Mouse (Mus musculus) splenic B cell, adult 2 months (primary cell): ENCODE results near the gene Gm20388.

Experiments
- DNase-seq: peaks from one replicate; pipeline ENCODE4 v3.0.0-alpha.2; 2011; ENCODE audit warnings: low read depth, low spot score
- H3K27me3 ChIP-seq: 2 replicates; pipeline ENCODE4 v1.6.1; 2012; ENCODE audit warnings: mild to moderate bottlenecking, low read length, moderate library complexity, mixed read lengths; ENCODE audit not compliant: control insufficient read depth, poor library complexity, insufficient read depth, severe bottlenecking
- H3K36me3 ChIP-seq: 2 replicates; pipeline ENCODE4 v1.6.1; 2012; ENCODE audit warnings: mild to moderate bottlenecking, low read length, moderate library complexity, mixed read lengths; ENCODE audit not compliant: control insufficient read depth, poor library complexity, insufficient read depth, severe bottlenecking

Gene Gm20388

DNA sequence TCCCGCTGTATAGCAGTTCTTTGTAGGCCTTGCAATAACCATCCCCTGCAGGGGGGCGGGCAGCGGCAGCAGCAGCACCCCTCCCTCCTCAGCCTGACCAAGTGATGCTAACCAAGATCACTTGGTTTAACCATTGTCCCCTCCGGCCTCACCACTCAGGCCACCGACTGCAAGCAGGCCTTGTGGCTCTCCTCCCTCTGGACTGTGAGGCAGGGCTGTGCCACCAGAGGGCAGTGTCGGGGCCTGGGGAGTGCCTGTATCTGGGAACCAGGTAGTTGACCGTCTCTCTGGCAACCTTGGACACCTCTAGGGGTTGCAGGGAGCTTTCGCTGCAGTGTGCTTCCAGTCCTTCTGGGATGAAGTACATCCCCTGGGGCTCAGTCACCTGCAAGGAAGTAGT is 2252.4 kb downstream of the Gm20388 start:
- H3K36me3 ChIP-seq, result no peaks in the 10 kb centered on the region
- H3K27me3 ChIP-seq, result no peaks in the 10 kb centered on the region
- peak; percentile 48 for DNase-seq

DNA sequence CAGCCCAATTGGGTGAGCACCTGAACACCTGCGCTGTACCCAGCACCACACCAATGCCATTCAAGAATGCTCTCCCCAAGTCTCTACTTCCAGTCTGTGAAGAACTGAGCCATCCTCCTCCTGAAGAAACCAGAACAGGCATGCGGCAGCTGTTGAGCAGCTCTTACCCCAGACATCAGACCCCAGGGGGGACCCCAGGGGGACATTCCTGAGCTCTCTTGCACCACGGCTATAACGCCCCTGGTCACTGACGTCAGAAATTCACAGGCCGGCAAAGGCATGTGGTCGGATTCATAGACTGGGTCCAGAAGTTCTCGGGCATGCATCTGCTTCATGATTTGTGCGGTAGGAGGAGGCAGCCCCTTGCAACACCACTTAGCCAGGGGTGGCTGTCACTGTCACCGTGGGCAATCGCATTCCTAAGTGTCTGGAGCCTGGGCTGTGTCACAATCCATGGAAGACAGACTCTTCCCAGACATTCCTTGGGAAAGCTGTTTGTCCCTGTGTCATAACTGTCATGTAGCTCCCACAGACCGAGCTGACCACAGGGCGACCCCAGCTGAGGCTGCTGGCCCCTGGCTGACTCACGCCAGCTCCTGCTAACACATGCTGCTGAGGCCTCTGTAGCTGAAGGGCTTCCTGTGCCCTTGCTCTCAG is 2256.7 kb downstream of the Gm20388 start:
- no peaks in the 10 kb centered on the region for H3K27me3 ChIP-seq
- H3K36me3 ChIP-seq, result no peaks in the 10 kb centered on the region
- DNase-seq, result no peak

DNA sequence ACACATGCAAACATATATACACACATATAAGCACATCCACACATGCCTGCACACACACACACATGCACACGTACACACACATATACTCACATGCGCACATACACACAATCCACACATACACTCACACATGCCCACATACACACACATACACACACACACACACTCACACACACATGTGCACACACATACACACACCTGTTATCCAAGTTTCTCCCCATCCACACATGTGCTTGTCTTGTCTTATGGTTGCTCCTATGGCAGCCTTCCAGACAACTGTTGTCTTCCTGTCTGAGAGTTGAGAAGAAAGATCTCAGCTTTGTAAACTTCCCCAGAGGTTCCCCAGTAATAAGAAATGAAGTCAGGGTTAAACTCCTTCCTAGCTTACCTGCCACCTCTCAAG is 2258.8 kb downstream of the Gm20388 start:
- DNase-seq, result no peak
- Histone ChIP-seq H3K36me3 (no peaks in the 10 kb centered on the region), H3K27me3 (no peaks in the 10 kb centered on the region)

DNA sequence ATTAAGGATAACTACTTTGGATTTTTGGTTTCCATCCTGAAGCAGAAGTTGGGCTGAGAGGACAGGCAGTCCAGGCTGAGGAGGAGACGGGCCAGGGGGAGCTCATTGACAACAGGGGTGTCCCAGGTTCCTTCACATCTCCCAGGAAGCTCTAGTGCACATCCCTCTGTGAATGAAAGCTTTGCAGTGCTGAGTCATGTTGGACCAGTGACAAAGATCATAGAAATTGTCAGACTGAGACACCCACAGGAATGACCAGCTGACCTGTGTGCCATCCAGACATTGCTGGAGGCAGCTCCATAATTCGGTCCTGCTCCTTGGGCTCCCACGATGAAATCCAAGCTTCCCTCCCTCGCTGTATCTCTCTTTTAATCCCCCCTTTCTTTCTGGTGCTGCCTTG is 2261.2 kb downstream of the Gm20388 start:
- H3K27me3 ChIP-seq, result no peaks in the 10 kb centered on the region
- DNase-seq, result no peak
- no peaks in the 10 kb centered on the region for H3K36me3 ChIP-seq

DNA sequence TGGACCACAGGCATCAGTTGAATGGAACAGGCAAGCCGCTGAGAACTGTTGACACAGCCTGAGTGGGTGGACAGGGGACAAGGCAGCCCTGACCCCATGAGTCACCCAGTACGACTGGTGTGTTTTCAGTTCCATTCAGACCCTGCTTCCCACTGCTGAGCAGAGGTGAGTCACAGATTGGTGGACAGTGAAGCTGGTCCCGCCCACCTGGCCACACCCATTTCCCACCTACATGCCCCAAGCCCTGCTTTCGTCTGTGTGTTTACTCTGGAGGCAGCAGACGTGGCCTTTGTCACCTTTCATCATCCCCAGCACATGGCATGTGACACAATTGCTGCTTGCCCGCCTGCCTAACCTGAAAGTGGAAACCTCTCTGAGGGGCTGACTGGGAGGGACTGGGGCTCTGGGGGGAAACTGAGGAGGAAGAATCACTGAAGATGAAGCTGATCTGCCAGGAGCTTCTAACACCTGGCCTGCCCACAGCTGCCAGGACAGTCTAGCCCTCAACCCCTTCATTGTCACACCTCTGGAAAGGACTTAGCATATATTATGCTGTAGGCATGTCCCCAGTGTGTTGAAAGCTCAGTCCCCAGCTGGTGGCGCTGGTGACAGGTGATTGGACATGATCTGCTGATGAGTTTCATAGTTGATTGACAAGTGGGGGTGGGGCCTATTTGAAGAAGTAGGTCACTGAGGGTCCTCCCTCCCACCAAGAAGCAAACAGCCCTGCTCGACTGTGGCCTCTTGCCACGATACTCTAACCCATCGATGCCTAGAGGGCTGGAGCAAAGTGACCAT is 2263.7 kb downstream of the Gm20388 start:
- peak; percentile 3 for DNase-seq
- no peaks in the 10 kb centered on the region for H3K27me3 ChIP-seq

GRCm38 (mm10) chr8:122178392-122178890 is 2267.8 kb downstream of the Gm20388 start:
- no peaks in the 10 kb centered on the region for H3K36me3 ChIP-seq
- DNase-seq, result no peak
- H3K27me3 ChIP-seq, result no peaks in the 10 kb centered on the region

More for the DNA sequence above, 2263.7 kb downstream of the Gm20388 start:
- H3K36me3 ChIP-seq, result no peaks in the 10 kb centered on the region

DNA sequence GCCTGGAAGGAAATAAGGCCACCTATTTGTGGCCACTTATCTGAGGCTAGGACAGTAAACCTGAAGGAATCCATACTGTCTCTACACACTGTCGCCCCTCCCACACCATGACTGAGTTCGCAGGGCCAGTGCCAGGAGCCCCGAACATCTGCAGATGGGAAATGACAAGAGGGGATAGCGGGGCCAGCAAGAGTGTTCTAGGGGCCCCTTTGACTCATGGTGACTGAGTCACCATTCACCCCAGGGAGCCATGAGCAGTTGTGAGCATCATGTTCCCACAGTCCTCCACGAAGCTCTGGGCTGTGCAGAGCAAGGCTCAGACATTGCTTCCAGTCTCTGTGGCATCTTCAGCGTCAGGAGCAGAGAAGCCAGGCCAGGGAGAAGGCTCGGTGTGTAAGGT is 2268.7 kb downstream of the Gm20388 start:
- H3K27me3 ChIP-seq, result no peaks in the 10 kb centered on the region
- H3K36me3 ChIP-seq, result no peaks in the 10 kb centered on the region
- DNase-seq, result no peak

GRCm38 (mm10) chr8:122180116-122180515 is 2269.5 kb downstream of the Gm20388 start:
- DNase-seq, result no peak
- no peaks in the 10 kb centered on the region for H3K27me3 ChIP-seq
- no peaks in the 10 kb centered on the region for H3K36me3 ChIP-seq

DNA sequence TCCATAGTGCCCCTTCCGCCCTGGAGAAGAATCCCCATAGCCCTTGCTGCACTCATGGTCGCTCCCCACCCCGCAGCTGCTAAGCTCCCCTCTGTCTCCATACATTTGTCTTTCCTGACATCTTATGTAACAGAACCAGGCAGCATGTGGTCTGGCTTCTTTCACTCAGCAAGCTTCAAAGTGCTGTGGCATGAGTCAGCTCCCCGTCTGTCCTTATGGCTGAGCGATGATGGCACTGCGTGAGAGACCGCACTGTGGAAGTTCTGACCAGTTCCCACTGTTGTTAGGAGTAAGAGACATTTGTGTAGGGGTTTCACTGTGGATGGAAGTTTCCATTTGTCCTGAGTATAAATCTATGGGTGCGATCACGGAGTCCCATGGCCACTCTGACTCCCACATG is 2270.8 kb downstream of the Gm20388 start:
- Histone ChIP-seq H3K27me3 (no peaks in the 10 kb centered on the region), H3K36me3 (no peaks in the 10 kb centered on the region)
- no peak for DNase-seq

- no peaks in the 10 kb centered on the region for H3K36me3 ChIP-seq
- no peaks in the 10 kb centered on the region for H3K27me3 ChIP-seq
- no peak for DNase-seq
Measured at GRCm38 (mm10) chr8:122181991-122182390, 2271.3 kb downstream of the Gm20388 start.

- no peak for DNase-seq
- no peaks in the 10 kb centered on the region for H3K27me3 ChIP-seq
- no peaks in the 10 kb centered on the region for H3K36me3 ChIP-seq
Measured at GRCm38 (mm10) chr8:122186363-122186974, 2275.8 kb downstream of the Gm20388 start.

- no peaks in the 10 kb centered on the region for H3K36me3 ChIP-seq
- H3K27me3 ChIP-seq, result no peaks in the 10 kb centered on the region
- no peak for DNase-seq
Measured at GRCm38 (mm10) chr8:122187271-122187670, 2276.6 kb downstream of the Gm20388 start.

- H3K27me3 ChIP-seq, result no peaks in the 10 kb centered on the region
- DNase-seq, result no peak
Measured at GRCm38 (mm10) chr8:122190349-122191053, 2279.9 kb downstream of the Gm20388 start.

GRCm38 (mm10) chr8:122191054-122191376 is 2280.4 kb downstream of the Gm20388 start:
- no peak for DNase-seq
- H3K27me3 ChIP-seq, result no peaks in the 10 kb centered on the region
- H3K36me3 ChIP-seq, result no peaks in the 10 kb centered on the region

More at GRCm38 (mm10) chr8:122190349-122191053, 2279.9 kb downstream of the Gm20388 start:
- H3K36me3 ChIP-seq, result no peaks in the 10 kb centered on the region

DNA sequence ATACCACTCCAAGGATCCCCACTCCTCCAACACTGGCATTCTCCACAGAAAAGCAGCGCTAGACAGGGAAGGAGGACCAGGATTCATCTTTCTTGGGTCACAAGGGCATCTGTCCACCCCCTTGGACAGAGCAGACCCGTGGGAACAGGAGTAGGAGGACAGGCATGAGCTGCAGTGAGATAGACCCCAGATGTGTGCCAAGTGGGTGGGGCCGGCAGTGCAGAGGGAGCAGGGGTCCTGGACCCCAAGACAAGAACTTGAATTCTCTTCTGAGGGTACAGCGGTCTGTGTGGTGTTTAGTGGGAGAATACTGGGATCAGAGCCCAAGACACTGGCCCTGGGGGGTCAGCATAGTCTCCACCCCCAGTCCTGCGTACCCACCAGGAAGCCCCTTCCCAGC is 2282.1 kb downstream of the Gm20388 start:
- Histone ChIP-seq H3K36me3 (no peaks in the 10 kb centered on the region), H3K27me3 (no peaks in the 10 kb centered on the region)
- DNase-seq, result no peak
